Mouse (Mus musculus): ENCODE results near the gene Rap1a.

- TF ChIP-seq POLR2A (IDR thresholded peaks at IDR 0.05; ENCODE audit: insufficient read length, low read depth) (no peak), USF1 (IDR thresholded peaks at IDR 0.05; ENCODE audit: low read depth) (no peak), TCF12 (IDR thresholded peaks at IDR 0.05; ENCODE audit: insufficient read depth, poor library complexity, severe bottlenecking) (no peak), E2F4 (IDR thresholded peaks at IDR 0.05; ENCODE audit: insufficient read depth) (no peak)
Measured at GRCm38 (mm10) chr3:105686394-105687323, 114.5 kb downstream of the Rap1a start.
